Mouse (Mus musculus): ENCODE measurements around the gene Ghdc. TPM values are rescaled to one million over a fixed set of nuclear protein-coding genes. Genes with fewer than 3 reads are reported as not detected.
A peak's percentile ranks its signal among the peaks of the same experiment; 100 is the strongest.

Ghdc gene
- total RNA-seq, 2 experiments from 2014 or later: 14.1 to 15.7 TPM

- no peak for DNase-seq
These were observed 24.2 kb downstream of the Ghdc start for GRCm38 (mm10) chr11:100746546-100746945.

- DNase-seq: peak; percentile 55
These were observed 25.7 kb downstream of the Ghdc start for GRCm38 (mm10) chr11:100745085-100745484.

- peak; percentile 76 for DNase-seq
These were observed 29.4 kb downstream of the Ghdc start for GRCm38 (mm10) chr11:100741348-100741747.

GRCm38 (mm10) chr11:100738749-100739148 is 32.0 kb downstream of the Ghdc start:
- DNase-seq: no peak

GRCm38 (mm10) chr11:100738066-100738604 is 32.6 kb downstream of the Ghdc start, which contains the start of gene Rab5c:
TSS of gene Rab5c (minus strand) at chr11:100738215.
- DNase-seq: peak; percentile 99

- no peak for DNase-seq
These were observed 33.5 kb downstream of the Ghdc start for GRCm38 (mm10) chr11:100737105-100737733.

- no peak for DNase-seq
These were observed 34.0 kb downstream of the Ghdc start for GRCm38 (mm10) chr11:100736746-100737080.

- no peak for DNase-seq
These were observed 34.6 kb downstream of the Ghdc start for GRCm38 (mm10) chr11:100735954-100736745.

- no peak for DNase-seq
These were observed 35.5 kb downstream of the Ghdc start for GRCm38 (mm10) chr11:100735134-100735865.

- no peak for DNase-seq
These were observed 40.1 kb downstream of the Ghdc start for GRCm38 (mm10) chr11:100730477-100731205.

- no peak for DNase-seq
These were observed 40.8 kb downstream of the Ghdc start for GRCm38 (mm10) chr11:100729976-100730375.

- no peak for DNase-seq
These were observed 42.2 kb downstream of the Ghdc start for GRCm38 (mm10) chr11:100728601-100729000.

- DNase-seq: no peak
These were observed 43.6 kb downstream of the Ghdc start for GRCm38 (mm10) chr11:100727201-100727600.

- DNase-seq: no peak
These were observed 45.7 kb downstream of the Ghdc start for GRCm38 (mm10) chr11:100724919-100725512.

- no peak for DNase-seq
These were observed 48.2 kb downstream of the Ghdc start for GRCm38 (mm10) chr11:100722493-100723028.

GRCm38 (mm10) chr11:100721776-100722492 is 48.8 kb downstream of the Ghdc start:
- DNase-seq: no peak

GRCm38 (mm10) chr11:100721254-100721653 is 49.5 kb downstream of the Ghdc start:
- no peak for DNase-seq

GRCm38 (mm10) chr11:100720345-100720744 is 50.4 kb downstream of the Ghdc start:
- DNase-seq: no peak

- DNase-seq: no peak
These were observed 50.9 kb downstream of the Ghdc start for GRCm38 (mm10) chr11:100719893-100720292.

GRCm38 (mm10) chr11:100719312-100719711 is 51.4 kb downstream of the Ghdc start:
- DNase-seq: no peak

GRCm38 (mm10) chr11:100718866-100719265 is 51.9 kb downstream of the Ghdc start:
- no peak for DNase-seq

Data from adrenal gland, postnatal 10 days (tissue).